Mouse (Mus musculus) layer of hippocampus, adult 6 months (tissue): ENCODE results near the gene Tmem265. TPM values are rescaled to one million over a fixed set of nuclear protein-coding genes. Genes with fewer than 3 reads are reported as not detected.

ENCODE experiments used
- long read RNA-seq, 2 experiments: library from polyadenylated mRNA; unstranded; transcript quantifications; one replicate each; pipeline ENCODE4 v2.0.0; 2019 to 2020
- polyA plus RNA-seq: library from polyadenylated mRNA; unstranded; fragments of <200 nt; fragmentation: Nextera tagmentation; gene quantifications from 2 replicates; pipeline ENCODE4 v1.2.3, GENCODE M21; 2021

Tmem265 gene
- 0.69 TPM in 1 of 2 replicates, not detected in the other for polyA plus RNA-seq
- long read RNA-seq, experiment 1, partial matches to known transcripts, result 1 of 4 reads
- long read RNA-seq, experiment 1, other reads (novel, unspliced or antisense), result 3 of 4 reads
- long read RNA-seq, experiment 2, result 0 reads

DNA sequence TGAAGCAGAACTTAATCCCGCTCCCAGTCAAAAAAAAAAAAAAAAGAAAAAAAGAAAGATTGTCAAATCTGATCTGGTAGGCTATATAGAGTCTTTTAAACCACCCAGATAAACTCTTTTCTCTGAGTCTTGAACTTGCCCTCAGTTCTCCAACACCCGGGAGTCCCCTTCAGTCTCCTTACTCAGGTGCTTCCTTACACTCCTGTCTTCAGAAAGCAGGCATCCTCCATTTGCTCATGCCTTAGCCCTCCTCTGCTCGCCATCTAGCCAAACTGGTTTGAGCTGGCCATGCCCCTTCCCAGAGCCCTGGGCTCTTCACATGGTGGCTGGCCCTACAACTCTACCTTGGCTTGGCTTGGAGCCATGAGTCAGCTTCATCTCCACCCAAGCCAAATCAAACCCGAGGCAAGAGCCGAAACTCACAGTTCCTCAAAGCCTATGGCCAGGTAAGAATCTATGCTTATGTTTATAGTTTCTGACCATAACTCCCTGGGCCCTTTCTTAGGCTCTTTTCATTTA, at the start of gene Tmem265:
TSS of gene Tmem265 (plus strand) at position 51 of the 519 bp plus-strand sequence.

DNA sequence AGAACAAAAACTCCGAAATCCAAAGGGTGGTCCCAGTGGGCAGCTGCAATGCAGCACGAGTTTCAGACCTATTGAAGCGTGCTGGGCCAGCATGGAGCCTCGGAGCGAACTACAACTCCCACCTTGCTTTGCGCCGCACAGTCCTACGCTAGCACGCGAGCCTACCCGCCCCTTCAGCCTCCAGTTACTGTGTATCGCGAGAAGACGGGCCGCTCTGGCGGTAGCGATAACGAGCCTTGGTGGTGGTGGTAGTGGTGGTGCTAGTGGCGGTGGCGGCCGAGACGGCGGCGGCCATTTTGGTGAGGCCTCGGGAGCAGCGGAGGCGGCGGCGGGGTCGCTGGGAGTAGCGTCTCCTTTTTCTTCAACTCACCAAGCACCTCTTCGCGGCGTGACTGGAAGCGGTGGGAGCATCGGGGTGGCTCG, 49.4 kb upstream of the Tmem265 start, which contains the start of gene Srcap:
TSS of gene Srcap (plus strand) at position 176 of the 423 bp plus-strand sequence.

DNA sequence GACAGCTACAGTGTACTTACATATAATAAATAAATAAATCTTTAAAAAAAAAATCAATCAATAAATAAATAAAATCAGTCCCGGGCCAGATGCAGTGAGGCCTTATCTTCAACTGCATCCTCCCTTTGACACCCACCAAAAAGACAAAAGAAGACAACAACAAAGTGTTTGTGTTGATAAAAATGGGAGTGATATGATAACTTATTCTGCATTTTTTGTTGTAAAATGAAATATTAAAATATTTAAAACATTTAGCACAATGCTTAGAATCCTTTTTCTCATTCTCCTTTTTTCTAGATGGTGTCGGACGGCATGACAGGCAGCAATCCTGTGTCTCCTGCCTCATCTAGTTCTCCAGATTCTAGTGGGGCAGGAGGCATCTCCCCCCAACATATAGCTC, 41.9 kb upstream of the Tmem265 start, which contains the start of gene Gm42715:
TSS of gene Gm42715 (plus strand) at position 301 of the 400 bp plus-strand sequence.

DNA sequence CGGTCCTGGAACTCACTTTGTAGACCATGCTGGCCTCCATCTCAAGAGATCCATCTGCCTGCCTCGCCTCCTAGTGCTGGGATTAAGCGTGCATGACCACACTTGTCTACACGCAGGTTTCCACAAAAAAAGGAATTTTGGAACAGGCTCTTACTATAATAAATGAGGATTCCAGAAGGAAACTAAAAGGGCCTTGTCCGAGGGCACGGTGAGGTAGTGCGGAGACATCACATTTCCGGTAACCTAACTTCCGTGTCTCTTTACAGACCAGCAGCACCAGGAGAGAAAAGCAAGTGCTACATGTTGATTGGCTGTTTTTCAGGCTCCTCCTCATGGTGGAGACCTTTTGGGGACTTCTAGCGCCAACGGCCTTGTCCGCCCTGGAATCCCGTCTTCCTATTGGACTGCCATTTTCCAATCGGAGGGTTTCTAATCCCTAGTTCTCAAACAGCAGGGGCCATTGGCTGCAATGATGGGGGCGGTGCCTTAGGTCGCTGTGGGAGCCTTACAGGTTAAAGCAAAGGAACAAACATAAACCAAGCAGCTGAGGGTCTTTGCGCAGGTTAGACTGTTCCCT, 11.8 kb downstream of the Tmem265 start, which contains the start of gene Phkg2:
TSS of gene Phkg2 (plus strand) at position 446 of the 577 bp plus-strand sequence.

DNA sequence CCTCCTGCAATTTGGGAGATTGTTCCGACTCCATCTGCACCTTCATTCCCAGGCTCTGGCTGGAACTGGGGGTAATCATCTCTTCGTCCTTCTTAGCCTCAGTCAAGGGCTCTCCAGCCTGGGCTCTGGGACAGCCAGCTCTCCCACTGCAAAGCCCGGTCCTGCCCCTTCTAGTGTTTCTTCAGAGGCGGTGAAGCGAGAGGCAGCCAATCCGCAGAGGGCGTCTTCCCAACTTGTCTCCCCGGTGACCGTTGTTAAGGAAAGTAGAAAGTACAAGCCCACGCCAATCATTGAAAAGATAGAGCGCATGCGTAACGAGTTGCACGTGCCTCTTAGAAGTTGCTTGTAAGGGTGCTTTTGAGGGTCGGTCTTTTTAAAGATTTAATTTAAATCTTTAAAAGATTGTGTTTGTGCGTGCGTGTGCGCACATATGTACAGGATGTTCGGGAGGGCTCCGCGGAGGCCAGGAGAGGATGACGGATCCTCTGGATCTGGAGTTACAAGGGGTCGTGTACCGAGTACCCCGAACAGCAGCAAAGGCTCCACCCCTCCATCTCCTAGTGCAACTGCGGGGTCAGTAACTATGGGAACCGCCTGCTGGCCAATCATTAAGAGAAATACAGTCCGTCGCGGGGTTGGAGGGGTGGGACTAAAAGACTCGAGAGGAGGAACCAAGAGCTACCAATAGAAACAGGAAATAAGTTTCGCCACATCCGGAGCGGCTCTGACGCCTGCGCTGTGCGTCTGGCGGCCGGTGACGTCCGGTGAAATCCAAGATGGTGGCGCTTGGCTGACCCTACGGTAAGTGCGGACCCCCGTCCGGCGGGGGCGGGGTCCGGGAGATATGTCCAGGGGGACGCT, 27.1 kb downstream of the Tmem265 start, which contains the start of the genes Ccdc189 and Rnf40:
TSS of gene Ccdc189 (minus strand) at position 585 of the 861 bp plus-strand sequence.
TSS of gene Rnf40 (plus strand) at position 757 of the 861 bp plus-strand sequence.

DNA sequence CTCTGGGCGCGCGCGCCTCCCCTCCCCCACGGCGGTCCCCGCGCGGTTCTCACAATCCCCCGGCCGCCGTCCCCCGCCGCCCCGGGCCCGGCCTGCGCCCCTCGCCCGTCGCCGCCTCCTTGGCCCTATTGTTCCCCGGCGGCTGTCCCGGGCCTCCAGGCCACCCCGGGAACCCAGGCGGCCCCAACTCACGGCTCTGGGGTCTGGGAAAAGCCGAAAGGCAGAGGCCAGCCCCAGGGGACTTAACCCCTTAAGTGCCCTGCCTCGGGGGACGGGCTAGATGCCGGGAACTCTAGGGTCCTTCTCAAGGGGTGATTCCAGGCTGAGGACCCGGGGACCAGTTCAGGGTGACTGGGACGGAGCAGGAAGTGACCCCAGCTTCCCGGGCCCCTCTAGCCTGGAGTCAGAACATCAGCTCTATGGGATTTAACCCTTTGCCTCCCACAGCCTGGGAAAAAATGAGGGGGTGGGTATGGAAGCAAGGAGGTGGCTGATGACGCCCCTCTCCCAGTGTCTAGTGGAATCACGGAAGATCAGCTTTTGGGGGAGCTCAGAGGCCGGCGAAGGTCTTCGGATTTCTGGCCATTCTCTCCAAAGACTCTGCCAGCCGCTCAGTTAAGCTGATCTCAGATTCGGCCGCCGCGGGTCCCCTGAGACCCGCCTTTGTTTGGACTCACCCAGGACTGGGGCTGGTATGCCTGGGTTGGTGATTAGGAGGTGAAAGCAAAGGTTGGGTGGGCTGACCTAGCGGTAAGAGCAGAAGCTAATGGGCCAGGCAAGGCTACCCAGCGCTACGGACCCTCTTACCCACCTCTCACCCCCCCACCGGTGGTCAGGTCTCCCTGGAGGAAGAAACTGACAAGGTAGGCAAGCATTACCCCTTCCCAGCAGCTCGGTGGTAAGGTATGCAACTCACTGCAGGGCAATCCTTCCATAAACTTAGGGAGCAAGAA, 54.0 kb downstream of the Tmem265 start, which contains the start of gene Zfp629:
TSS of gene Zfp629 (minus strand) at position 907 of the 953 bp plus-strand sequence.

Other genes starting within 250 kb of the Tmem265 start
- gene Zfp768, start 215.8 kb upstream of the Tmem265 start, polyA plus RNA-seq, result 1.9 and 2.1 TPM in 2 replicates
- gene Zfp747, start 185.3 kb upstream of the Tmem265 start, polyA plus RNA-seq, result 3.3 and 3.5 TPM in 2 replicates
- 1.6 and 2.0 TPM in 2 replicates for gene 9130019O22Rik, start 174.2 kb upstream of the Tmem265 start, polyA plus RNA-seq
- 3.6 TPM in 2 replicates for gene E430018J23Rik, start 167.8 kb upstream of the Tmem265 start, polyA plus RNA-seq
- 2.1 and 3.2 TPM in 2 replicates for gene Zfp764, start 154.6 kb upstream of the Tmem265 start, polyA plus RNA-seq
- 30.1 and 32.4 TPM in 2 replicates for gene Zfp688, start 139.3 kb upstream of the Tmem265 start, polyA plus RNA-seq
- 3.2 TPM in 2 replicates for gene Zfp689, start 112.2 kb upstream of the Tmem265 start, polyA plus RNA-seq
- gene Prr14, start 101.8 kb upstream of the Tmem265 start, polyA plus RNA-seq, result 13.1 and 16.1 TPM in 2 replicates
- 4.1 and 5.4 TPM in 2 replicates for gene Fbrs, start 82.2 kb upstream of the Tmem265 start, polyA plus RNA-seq
- gene Srcap, start 49.4 kb upstream of the Tmem265 start, polyA plus RNA-seq, result 11.6 and 14.6 TPM in 2 replicates
- 1.3 and 2.9 TPM in 2 replicates for gene Gm42715, start 41.8 kb upstream of the Tmem265 start, polyA plus RNA-seq
- 17.9 and 19.5 TPM in 2 replicates for gene Phkg2, start 11.9 kb downstream of the Tmem265 start, polyA plus RNA-seq
- gene Ccdc189, start 27.2 kb downstream of the Tmem265 start, polyA plus RNA-seq, result 14.1 and 19.3 TPM in 2 replicates
- 8.5 and 10.1 TPM in 2 replicates for gene Rnf40, start 27.4 kb downstream of the Tmem265 start, polyA plus RNA-seq
- gene Zfp629, start 54.4 kb downstream of the Tmem265 start, polyA plus RNA-seq, result 2.6 and 3.4 TPM in 2 replicates
- 5.1 and 6.0 TPM in 2 replicates for gene Bcl7c, start 147.5 kb downstream of the Tmem265 start, polyA plus RNA-seq
- gene Ctf1, start 151.3 kb downstream of the Tmem265 start, polyA plus RNA-seq, result 4.1 and 4.5 TPM in 2 replicates
- 0.08 TPM in 1 of 2 replicates, not detected in the other for gene Ctf2, start 170.8 kb downstream of the Tmem265 start, polyA plus RNA-seq
- gene Fbxl19, start 183.2 kb downstream of the Tmem265 start, polyA plus RNA-seq, result 1.0 TPM in 2 replicates
- 31.4 and 32.6 TPM in 2 replicates for gene Orai3, start 208.4 kb downstream of the Tmem265 start, polyA plus RNA-seq
- gene Setd1a, start 215.3 kb downstream of the Tmem265 start, polyA plus RNA-seq, result 7.7 and 12.9 TPM in 2 replicates
- gene Gm49388, start 224.2 kb downstream of the Tmem265 start, polyA plus RNA-seq, result not detected in 2 replicates
- 5.9 and 14.2 TPM in 2 replicates for gene Hsd3b7, start 239.2 kb downstream of the Tmem265 start, polyA plus RNA-seq